Mouse (Mus musculus) c-Kit-positive CD71-positive TER-119-negative erythroid progenitor cells, embryonic 14.5 days (primary cell): ENCODE data around the gene Phc1.
A peak's percentile ranks its signal among the peaks of the same experiment; 100 is the strongest.
"Not testable (repeated sequence)": the region's sequence is repeated elsewhere in the genome, so short reads cannot be mapped to it uniquely, and the experiment has no call there.

Experiments
- DNase-seq: peaks from one replicate; pipeline ENCODE4 v3.0.0-alpha.2; 2013; ENCODE audit warnings: low read depth

Phc1 gene

DNA sequence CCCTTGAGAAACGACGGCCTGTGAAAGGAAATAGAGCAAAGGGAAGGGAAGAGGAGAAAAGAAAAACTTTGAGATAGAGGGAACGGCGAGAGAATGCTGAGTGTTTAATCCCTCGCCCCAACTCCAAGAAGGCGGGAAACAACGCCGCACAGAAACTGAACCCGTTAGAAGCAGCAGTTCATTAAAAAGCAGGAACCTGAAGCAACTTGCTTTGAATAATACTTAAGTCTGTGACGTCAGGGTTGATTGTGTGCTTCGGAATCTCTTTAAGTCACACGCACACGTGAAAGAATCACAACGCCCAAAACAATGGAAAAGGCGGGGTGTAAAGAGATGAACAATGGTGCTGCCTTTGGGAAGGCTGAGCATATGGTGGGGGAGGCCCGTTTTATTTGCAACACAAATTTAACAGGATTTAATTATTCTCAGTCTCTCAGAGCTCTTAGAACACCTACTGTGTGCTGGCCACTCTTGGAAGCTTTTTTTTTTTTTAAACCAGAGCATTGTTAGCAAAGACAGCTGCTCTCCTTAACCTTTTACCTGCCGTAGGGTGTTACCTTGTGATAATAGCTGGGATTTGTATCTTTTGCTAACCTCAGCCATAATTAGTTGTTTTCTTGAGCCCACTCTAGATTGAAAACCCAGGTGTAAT, at the start of gene Phc1:
Phc1 (minus strand) TSS at position 213 of the 652 bp plus-strand sequence.
- DNase-seq: peak; percentile 31

DNA sequence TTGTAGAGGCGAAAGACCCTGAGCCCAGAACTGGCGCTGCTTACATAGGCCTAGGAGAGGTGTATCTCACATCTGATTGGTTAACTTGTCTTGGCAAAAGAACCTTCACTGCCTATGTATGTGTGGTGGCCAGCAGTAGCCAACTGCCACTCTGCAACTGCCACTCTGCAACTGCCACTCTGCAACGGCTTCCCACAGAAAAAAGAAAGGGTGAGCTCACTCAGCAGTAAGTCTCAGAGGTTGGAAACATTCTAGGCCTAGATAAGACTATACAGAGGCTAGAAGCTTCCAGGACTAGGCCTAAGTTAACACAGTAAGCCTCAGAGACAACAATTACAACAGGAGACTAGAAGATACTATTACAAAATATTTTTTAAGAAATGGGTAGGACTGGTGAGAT, 49.6 kb upstream of the Phc1 start:
- not testable (repeated sequence) for DNase-seq

DNA sequence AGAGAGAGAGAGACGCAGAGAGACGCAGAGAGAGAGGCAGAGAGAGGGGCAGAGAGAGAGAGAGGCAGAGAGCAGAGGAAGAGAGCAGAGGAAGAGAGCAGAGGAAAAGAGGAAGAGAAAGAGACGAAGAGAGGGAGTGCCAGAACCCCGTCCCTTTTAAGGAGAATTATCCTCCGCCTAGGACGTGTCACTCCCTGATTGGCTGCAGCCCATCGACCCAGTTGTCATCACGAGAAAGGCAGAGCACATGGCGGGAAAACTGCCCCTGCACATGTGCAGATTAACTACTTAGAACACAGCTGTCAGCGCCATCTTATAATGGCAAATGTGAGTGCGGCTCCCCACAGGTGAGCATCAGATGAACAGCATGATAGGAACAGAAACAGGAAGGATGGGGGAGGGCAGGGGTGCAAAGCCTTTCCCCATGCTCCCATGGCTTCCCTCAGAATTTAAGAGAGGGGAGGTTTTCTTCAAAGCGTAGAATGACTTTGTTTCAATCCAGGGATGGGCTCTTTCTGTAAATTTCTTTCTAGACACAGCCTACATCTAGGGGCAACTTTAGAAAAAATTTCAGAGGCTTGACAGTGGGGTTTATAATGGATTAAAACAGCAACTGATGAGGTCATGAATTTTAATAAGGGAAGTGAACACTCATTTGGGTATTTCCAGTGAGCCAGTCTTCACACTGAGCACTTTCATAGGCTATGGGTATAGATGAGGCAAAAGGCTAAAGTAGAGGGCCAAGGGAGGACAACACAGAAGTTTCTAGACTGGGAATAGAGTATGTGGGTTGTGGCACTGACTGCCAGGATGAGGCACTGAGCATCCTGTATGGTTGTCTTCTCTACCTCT, 47.0 kb upstream of the Phc1 start:
- not testable (repeated sequence) for DNase-seq

DNA sequence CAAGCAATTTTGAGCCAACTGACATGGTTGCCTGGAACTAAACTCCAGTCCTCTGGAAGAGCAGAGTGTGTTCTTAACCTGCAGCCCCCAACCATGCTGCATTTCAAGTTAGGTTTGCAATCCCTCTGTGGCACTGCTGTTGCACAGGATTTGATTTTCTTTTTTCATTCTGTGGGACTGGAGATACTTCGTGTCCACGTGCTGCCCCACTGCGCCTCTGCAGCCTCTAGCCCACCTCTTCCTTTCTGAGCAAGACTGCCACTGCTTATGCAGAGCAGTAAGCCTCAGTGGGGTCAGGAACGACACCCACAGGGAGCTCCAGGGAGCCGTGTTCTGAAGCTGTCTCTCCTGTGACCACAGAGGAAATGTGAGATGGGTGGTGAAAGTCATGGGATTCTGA, 45.4 kb upstream of the Phc1 start:
- DNase-seq: no peak

DNA sequence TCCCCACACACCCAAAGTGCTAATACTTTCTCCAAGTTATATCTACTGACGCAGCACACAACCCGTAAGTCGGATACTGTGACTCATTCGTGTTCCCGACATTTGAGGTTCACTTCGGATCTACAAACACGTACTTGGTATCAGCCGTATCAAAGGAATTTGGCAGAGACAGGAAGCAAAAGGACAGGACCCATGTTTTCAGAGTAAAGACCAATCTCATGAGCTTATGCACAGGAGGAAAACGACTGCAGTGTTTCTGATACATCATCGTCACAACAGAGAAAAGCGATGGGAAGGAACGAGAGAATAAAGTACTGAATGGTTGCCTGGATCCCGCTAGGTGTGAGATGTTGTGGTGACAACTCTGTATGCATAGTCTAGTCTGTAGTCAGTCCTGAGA, 44.5 kb upstream of the Phc1 start:
- DNase-seq: no peak

DNA sequence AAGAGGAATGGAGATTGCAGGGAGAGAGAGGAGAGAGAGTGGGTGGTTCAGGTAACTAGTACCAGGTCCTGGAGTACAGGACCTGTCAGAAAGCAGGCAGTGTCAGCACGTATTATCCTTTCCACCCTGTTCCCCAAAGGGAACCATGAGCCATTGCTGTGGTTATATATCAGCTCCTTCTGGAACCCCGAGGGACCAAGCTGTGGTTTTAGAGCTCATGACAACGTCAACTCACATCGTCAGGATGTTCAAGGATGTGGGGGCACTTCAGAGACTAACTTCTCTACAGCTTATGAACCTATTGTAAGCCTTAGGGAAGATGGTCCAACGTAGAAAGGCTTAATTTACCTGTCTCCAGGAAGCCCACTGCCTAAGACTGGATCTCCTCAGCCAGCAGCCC, 42.9 kb upstream of the Phc1 start:
- no peak for DNase-seq

DNA sequence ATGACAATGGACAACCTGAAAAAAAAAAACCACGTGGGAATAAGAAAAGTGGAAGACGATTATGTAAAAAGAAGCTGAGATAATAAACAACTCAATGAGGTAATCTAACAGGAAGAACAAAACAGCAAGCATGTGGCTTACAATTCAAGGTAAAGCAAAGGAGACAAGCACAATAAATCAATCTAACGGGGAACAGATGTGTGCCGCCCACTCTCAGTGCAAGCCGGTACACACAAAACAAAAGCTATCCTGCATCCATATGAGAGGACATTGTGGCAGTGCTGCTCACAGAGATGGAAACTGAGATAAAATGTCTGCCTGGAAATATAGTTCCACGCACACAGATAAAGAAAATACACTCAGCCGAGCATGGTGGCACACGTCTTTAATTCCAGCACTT, 41.7 kb upstream of the Phc1 start:
- no peak for DNase-seq

DNA sequence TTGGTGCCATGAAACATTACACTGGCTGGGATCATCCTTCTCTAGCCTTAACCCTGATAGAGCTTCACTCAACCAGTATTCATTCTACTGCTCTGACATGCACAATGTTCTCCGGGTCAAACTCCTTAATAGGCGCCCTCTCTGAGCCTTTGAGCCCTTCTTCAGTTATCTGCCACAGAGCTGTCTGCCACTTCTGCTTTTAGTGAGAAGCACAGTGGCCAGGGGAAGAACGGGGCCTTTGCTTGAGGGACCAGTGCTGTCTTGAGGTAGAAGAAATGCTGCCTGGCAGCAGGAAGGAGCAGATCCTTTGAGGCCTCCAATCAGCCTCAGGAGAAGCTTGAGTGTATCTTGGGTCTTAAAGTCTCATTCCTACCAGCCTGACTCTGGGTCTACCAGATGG, 27.9 kb upstream of the Phc1 start:
- DNase-seq: no peak

DNA sequence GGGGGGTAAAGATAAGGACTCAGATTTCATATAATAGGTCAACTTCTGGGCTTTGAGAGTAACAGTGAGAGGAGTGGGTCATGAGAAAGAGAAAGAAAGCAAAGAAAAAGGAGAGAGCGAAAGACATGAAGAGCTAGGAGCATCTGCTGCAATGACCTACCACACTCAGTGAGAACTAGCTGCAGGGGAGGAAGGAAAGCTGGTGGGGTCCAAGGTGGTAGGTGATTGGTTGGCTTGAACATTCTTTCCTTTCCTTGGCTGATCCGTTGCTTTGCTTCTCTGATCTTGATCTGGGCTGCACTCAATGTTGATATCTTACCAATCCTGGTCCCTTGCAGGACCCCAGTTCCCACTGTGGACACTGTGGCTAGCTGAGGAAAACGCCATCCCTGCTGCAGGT, 26.6 kb upstream of the Phc1 start:
- no peak for DNase-seq

DNA sequence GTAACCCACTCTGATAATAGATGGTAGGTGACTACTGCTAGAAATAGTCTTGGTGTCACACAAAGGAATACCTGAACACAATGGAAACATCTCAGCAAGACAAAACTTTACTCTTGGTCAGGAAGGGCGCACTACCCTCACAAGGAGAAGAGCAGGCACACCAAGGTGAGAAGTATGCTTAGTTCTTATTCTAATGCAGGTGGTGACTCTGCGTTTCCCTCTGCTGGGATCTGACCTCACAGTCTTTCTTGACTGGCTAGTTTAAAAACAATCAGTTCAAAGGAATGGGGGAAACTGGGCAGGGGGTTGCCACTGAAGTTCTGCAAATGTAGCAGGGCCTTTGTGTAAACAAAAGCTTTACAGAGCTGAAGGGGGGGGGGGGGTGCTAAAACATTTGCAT, 25.9 kb upstream of the Phc1 start:
- no peak for DNase-seq

DNA sequence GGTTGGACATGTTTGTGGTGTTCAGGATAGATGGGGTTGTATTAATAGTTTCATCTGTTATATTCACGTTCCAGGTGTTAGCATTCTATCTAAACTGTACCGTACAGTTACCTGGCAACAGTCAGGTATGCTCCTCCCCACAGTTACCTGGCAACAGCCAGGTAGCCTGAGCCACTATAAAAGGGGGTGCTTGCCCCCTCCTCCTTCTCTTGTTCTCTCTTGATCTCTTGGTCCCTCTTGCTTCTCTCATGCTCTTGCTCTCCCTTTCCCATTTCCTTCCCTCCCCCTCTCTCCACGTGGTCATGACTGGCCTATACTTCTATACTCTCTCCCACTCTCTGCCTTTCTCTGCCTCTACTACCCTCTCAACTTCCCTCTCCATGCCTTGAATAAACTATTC, 25.3 kb upstream of the Phc1 start:
- DNase-seq: no peak

DNA sequence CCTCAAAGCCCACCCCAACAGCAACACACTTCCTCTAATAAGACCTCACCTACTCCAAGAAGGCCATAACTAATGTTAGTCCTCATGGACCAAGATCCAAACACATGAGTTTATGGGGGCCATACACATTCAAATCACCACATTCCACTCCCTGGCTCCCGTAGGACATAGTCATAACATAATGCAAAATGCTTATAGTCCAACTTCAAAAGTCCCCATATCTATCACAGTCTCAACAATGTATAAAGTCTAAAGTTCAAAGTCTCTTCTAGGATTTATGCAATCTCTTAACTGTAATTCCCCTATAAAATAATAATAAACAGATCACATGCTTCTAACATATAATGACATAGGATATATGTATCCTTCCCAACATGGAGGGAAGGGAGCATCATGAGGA, 16.7 kb upstream of the Phc1 start:
- no peak for DNase-seq

DNA sequence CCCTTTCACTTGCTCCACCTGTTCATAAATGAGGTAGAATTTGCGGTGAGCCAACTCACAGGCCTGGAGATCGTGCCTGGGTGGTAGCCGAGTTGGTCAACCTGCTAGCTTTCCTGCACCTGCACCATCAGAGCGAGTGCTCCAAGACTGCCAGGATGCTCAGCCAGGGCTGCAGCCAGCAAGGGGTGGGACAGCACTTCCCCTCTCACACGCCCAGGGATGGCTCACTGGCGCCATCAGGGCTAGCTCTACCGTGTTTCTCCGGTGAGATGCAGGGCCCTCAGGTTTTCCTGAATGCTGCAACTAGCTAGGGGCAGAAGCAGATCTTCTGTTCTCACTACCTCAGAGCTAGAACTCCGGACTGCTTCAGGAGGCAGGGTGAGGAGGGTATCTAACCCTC, 15.5 kb upstream of the Phc1 start:
- no peak for DNase-seq

DNA sequence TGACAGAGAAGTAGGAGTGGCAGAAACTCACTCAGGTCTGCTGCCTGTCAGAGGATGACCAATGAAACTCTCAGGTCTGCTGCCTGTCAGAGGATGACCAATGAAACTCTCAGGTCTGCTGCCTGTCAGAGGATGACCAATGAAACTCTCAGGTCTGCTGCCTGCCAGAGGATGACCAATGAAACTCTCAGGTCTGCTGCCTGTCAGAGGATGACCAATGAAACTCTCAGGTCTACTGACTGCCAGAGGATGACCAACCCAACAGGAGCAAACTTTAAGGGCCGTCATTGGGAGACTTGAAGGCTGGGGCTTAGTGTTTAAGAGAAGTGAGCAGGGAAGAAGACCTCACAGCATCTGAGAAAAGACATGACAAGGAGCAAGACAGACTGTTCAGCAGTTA, 7.0 kb upstream of the Phc1 start:
- DNase-seq: not testable (repeated sequence)

DNA sequence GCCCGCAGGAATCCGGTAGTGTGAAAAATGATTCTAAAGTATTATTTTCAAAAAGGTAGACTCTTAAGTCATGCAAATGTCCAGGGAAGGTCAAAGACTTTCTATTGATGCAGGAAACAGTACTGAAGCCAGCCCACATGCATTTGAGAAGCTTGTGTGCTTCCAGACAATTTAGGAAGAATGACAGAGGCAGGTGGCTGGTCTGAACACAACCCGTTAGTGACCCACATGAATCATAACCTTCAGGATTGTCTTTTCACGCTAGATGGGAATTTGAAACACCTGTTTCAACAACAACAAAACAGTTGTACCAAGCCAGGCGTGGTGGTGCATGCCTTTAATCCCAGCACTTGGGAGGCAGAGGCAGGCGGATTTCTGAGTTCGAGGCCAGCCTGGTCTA, 6.0 kb upstream of the Phc1 start:
- no peak for DNase-seq

DNA sequence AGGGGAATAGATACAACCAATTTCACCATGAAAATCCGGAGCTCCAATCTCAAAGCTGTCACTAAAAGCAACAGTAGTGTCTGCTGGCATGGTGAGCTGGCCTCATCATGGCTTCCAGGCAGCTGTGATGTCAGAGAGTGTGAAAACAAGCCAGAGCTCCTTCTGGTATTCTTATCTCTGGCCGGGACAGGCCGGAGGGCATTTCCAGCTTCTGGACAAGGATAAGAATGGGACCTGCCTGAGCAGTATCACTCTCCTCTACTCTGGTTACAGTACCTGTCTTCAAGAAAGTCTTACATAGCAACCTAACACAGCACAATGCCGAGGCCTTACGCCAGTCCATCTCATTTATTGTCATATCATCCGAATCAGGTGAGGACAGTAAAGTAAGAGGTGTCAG, 5.4 kb upstream of the Phc1 start:
- no peak for DNase-seq

DNA sequence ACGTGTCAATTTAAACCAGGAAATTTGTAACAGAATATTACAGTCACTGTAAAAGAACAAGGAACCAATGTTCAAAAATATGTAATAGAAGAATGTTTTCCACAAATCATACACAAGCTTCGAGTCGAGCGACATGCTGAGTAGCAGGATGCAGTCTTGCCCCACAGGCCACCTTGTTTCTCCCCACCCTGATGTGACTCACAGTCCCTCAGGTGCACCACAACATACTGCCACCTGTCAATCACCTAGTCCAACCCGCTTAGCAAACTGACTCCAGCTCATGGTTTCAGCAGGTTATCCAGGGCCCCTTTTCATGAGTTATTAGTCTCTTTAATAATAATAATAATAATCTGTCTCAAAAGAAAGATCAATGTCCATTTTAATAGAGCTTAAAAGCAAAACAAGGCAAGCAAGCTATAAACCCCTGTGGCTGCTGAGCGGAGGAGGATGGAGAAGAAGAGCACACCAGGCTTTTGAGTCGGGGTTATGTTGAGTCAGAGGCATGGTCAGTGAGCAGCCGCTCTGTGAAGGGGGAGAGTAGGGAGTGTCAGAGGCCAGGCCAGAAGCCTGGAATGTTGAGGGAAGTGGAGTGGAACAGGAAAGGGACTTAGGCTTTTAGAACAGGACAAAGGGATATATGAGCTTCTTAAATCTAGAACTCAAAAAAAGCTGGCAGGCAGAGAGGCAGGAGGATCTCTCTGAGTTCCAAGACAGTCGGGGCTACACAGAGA, 4.2 kb upstream of the Phc1 start:
- DNase-seq: no peak

DNA sequence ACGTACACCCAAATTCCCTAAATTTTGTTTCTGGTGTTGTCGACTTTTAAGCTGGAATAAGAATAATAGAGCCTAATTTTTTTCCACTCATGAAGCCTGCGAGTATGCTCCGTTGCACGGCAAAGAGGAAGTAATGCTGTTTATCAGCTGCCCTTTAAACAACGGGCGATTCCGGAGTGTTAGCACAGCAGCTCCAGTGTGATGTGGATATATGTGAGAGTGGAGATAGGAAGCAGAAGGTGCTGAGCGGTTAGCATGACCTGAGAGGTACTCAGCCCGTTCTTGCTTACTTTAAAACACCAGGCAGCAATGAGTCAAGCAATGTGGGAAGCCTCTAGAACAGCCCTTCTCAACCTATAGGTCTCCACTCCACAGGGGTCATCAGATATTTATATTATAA, 3.4 kb upstream of the Phc1 start:
- DNase-seq: no peak

DNA sequence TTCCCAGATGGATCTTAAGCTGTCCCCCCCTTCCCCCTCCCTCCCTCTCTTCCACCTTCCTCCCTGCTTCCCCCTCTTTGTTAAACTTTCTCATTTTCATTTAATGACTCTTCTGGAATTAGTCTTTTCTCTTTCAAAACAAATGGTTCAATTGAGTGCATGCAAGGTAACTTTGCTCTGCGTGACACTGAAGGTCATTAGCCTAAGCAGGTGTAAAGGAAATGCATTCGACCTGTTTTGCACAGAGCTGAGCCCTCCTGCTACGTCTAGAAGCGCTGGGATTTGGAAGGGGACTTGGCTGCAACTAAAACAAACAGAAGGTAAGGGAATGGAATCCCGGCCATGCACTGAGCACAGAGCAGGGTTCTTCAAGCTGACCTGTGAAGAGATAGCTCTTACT, 1.8 kb upstream of the Phc1 start:
- DNase-seq: no peak

DNA sequence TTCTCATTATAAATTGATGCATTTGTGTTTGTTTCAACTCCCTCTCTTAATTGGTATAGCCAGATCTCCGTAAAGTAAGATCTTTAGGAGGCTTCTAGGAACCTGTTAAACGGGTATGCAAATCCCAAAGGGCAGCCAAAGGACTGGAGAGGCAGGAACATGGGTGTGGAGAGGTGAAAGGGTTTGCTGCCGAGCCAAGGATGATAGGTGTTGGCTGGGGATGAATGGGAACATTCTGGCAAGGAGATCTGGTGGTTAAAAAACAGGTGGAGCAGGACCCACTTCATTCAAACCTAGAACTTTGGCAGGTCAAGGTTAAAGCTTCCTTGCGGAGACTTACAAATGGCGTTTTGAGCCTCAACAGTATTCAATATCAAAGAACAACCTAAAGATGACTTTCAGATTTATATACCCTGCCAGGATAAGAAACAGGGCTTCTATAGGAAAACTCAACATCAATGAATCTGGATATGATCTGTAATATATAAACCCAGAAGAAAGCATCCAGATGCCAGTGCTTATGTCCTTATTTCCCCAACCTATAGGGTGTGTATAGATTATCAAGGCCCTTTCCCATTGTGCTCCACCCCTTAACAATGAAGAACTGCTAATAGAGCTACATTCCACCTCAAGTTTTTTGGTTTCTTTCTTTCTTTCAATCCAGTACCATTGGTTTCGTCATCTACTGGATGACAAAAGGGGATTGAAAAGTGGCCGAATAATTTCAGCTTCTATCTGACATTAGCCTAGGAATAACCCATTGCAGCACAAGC, 863 bp upstream of the Phc1 start:
- no peak for DNase-seq

DNA sequence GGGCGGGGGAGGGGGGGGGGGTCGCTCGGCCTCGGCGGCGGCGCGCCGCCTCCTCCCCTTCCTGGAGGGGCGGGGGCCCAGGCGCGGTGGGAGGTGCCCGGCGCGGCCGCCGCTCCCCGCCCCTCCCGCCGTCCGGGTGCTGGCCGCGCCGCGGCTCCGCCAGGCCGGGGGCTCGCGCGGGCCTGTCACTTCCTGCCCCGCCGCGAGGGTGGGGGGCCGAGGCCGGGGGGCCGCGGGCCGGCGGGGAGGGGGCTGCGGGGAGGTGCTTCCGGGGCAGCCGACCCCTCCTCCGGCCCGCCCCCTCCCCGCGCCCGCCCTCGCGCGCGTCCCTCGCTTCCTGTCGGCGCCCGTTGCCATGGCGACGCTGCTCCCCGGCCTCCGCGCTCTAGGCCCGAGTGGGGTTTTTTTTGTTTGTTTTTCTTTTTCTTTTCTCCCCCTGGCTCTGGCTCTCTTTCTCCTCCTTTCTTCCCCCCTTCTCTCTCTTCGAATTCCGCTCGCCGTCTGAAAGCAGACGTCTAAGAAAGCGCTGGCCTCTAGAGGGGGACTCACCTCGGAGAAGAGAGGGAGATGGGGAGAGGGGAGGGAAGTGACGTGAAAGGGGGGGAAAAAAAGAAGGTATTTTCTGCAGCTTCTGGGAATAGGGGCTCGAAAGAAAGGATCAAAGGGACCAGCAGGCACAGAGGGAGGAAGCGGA, 566 bp downstream of the Phc1 start:
- peak; percentile 49 for DNase-seq
